Mouse (Mus musculus) ES-CJ7 (cell line): ENCODE data around the gene Ufd1.

Source experiments
- DNase-seq: peaks from one replicate; pipeline ENCODE4 v3.0.0; 2011; ENCODE audit warnings: low read depth, low spot score

The Ufd1 gene

DNA sequence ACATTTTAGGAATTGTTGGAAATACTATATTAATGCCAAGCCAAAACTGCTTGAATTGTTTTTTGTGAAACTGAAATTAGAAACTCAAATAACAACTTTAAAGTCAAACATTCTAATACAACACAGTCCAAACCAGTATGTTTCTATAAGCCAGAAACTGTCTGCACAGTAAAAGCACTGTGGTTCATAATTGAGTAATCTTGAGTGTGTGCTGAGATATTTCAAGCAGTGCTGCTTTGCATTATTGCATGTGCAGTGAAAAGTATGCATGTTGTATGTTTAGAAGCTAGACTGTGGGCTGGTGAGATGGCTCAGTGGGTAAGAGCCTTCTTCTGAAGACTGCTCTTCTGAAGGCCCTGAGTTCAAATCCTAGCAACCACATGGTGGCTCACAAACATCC is 72.5 kb downstream of the Ufd1 start:
- no peak for DNase-seq
